Mouse (Mus musculus) cerebellum, postnatal 25 days (tissue): ENCODE data around the gene Nos1.

Experiments used
- DNase-seq, 2 experiments: peaks; one replicate each; pipeline ENCODE4 v3.0.0; 2021; ENCODE audit warnings: mixed read lengths in 2 of 2

The Nos1 gene

GRCm38 (mm10) chr5:117780681-117781080 lies at the start of gene Nos1:
Gene Nos1, plus strand, starts transcription at chr5:117781032.
- no peak for DNase-seq

- DNase-seq: no peak
Observed at GRCm38 (mm10) chr5:117731311-117731710, 49.5 kb upstream of the Nos1 start.

- no peak for DNase-seq
Observed at GRCm38 (mm10) chr5:117744654-117745178, 36.1 kb upstream of the Nos1 start.

DNA sequence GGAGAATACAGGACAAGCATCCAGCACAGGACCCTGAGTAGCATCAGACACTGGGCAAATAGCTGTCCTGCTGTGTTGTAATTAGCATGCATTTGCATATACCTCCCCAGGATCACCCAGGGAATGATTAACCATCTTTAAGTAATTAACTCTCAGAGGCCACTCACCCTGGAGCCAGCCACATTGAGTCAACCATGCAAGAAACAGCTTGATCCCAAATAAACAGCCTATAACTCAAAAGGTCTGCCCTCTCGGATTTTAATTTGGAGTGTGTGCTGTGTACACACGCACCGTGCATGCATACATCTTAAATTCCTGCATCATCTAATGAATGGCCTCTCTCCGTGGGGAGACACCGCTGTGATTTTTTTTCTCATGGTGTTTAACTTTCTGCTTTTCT lies 31.5 kb upstream of the Nos1 start:
- DNase-seq: no peak

DNA sequence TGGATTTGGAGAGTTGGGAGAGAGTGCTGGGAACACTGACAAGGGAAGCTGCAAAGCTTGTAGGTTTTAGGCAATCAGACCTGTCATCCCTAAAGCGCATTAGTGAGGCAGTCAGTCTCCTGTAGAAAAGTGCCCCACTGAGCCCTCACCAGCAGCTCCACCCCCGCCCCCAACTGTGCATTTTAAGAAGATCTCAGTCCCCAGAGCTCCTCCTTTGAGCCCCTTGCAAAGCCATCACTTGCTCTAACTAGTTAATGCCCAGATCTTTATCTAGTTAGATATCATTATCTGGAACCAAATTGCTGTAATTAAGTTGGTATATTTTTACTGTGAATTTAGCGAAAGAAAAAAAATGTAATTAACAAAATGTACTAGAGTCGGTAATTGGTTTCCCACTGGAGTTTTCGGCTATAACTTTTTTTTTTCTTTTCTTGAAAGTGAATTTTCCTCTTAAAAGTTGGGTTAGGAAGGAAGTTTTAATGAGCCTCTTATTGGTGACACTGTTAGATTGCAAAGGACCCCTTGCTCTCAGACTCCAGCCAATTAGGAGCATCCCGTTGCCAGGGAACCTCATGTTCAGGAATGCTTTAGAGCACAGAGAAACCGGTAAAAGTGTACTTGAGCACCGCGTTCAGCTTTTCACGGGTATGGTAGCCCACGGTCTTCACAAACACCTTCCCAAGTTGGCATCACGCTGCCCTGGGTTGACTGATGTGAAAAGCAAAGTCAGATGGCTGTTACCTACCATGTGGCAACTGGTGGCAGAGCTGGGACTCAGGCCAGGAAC lies 22.9 kb upstream of the Nos1 start:
- DNase-seq: no peak

GRCm38 (mm10) chr5:117761181-117761832 lies 19.5 kb upstream of the Nos1 start:
- peak; percentile 34 to 40 for DNase-seq

DNA sequence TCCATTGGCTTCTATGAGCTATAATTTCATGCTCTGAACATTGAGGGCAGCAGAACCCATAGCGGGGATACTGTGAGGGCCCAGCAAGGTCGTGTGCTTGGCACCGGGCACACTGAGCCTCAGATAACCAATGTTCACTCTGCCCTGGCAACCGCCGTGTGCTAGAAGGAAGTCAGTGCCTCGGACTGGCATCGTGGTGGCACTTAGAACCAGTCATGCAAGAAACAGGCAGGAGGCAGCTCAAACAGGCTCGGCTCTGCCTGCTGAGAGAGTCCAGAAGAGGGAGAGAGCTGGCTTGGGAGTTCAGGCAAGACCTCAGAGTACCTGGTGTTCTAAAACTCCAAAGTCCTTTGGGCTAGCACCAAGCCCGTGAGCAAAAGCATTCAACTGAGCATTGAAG lies 16.3 kb upstream of the Nos1 start:
- DNase-seq: peak; percentile 50 to 57

DNA sequence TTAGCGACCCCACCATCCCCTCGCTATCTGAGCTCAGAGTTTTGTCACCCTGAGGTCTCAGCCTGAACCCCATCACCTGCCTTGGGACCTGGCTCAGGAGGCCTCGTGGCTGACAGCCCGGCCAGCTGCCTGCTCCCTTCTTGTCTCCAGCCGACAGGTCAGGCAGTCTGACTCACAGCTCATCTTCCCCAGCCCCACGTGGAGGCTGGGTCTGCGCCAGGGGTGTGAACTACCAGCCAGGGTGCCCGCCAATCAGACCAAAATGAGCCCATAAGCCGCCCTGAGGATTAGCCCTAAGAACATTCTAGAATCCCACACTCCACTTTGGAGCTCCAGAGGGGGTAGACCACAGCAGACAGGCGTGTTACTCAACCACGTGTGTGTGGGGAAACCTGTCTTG lies 1.7 kb upstream of the Nos1 start:
- DNase-seq: peak; percentile 24 to 60

DNA sequence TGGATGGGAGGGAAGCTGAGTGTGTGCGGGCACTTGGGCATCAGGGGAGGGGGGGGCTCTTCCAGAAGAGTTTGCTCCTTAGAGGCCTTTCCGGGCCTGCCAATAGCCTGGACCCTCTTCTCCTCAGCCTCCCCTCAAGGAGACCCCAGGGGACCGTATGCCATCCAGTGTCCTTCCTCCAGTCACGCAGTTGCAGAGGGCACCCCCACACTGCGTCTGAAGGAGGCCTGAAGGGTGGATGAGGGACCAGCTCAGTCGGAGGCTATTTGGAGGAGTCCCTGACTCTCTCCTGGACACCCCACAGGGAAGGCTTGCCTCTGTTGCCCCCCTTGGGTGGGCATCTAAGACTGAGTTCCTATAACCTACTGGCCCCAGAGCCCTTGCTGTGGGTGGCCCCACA lies 346 bp downstream of the Nos1 start:
- DNase-seq: no peak

DNA sequence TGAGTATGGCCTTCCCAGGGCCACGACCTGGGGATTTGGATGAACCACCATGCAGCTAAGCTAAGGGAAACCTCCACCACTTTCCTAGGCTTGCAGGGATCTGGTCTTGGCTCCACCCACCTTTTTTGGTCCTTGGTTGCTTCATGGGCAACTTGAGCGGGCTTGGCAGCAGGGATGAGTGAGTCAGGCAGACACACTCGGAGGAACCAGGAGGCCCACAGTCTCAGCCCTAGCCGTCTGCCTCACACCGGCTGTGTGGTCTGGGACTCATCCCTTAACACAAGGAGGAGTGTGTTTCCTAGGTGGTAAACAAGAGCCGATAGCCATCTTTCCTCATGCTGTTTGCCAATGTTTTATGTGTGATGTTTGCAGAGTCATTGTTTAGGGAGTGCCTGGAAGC lies 9.2 kb downstream of the Nos1 start:
- DNase-seq: no peak

GRCm38 (mm10) chr5:117791875-117792274 lies 11.0 kb downstream of the Nos1 start:
- DNase-seq: no peak

- no peak for DNase-seq
Observed at GRCm38 (mm10) chr5:117800849-117801248, 20.0 kb downstream of the Nos1 start.

- peak; percentile 58 to 60 for DNase-seq
Observed at GRCm38 (mm10) chr5:117802071-117802521, 21.3 kb downstream of the Nos1 start.

- no peak for DNase-seq
Observed at GRCm38 (mm10) chr5:117803551-117803950, 22.7 kb downstream of the Nos1 start.

DNA sequence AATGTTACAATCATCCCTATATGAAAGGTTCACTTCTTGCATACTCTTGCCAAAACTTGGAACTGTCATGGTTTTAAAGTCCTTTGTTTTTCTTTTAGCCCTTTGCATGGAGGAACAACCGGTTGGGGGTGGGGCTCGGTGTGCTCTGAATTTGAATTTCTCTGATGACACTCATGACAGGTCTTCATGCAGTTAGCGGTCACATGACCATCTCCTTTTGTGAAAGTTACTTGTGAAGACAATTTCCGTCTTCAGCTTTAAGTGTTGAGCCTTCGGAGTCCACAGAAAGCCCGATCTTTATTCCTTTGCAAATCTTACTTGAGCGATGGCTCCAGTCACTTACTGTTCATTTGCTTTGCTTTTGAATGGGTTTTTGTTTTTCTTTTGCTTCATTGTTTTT lies 30.1 kb downstream of the Nos1 start:
- no peak for DNase-seq

GRCm38 (mm10) chr5:117818800-117819199 lies 38.0 kb downstream of the Nos1 start:
- peak in 1 of 2 experiments; percentile 14 for DNase-seq

- no peak for DNase-seq
Observed at GRCm38 (mm10) chr5:117820445-117820844, 39.6 kb downstream of the Nos1 start.

- DNase-seq: no peak
Observed at GRCm38 (mm10) chr5:117823811-117824210, 43.0 kb downstream of the Nos1 start.

DNA sequence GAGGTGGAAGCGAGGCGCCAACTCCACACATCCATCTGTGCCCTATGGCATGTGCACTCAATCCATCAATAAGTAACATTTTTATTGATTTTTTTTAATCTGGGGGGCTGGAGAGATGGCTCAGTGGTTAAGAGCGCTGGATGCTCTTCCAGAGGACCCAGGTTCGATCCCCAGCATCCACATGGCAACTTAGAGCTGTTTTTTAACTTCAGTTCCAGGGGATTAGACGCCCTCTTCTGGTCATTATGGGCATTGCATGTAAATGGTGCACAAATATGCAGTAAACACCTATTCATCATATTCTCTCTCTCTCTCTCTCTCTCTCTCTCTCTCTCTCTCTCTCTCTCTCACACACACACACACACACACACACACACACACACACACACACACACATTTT lies 43.7 kb downstream of the Nos1 start:
- DNase-seq: no peak

- DNase-seq: no peak
Observed at GRCm38 (mm10) chr5:117825336-117825735, 44.5 kb downstream of the Nos1 start.

- no peak for DNase-seq
Observed at GRCm38 (mm10) chr5:117827366-117827765, 46.5 kb downstream of the Nos1 start.

DNA sequence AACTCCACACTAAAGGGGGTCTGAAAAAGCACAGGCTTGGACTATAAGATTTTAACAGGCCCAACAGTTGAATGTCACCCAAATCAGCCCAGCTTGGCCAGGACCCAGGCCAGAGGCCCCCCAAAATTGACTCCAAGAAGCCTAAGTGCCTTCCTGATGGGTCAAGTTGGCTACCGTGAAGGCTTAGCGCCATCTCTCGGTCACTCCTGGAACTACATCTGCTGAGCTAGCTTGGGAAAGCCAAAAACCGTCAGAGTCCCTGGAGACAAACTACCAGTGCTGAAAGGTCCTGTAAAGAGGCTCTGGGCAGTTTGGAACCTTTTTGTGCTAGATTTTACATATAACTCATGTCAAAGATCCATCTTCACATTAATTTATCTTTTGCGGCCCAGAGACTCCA lies 56.1 kb downstream of the Nos1 start:
- DNase-seq: peak; percentile 88 to 90

DNA sequence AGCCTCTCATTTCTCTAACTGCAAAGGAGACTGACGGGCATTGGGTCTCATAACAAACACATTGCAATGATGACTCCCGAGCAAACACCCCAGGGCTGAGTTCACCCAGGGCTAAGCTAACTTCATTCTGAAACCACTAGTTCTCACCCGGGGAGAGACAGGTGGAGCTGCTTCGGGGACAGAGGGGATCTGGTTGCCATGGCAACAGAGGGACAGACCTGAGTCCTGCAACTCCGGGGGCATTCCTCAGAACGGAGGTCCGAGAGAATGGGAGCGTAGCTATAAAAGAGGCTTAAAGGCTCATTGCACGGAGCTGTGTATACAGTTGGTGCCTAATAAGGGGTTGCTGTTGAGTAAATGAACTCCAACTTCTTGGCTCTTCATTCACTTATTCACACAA lies 56.9 kb downstream of the Nos1 start:
- no peak for DNase-seq

- no peak for DNase-seq
Observed at GRCm38 (mm10) chr5:117839501-117839900, 58.7 kb downstream of the Nos1 start.
